Mouse (Mus musculus) forebrain, embryonic 11.5 days (tissue): ENCODE results near the gene Coro6. TPM values are rescaled to one million over a fixed set of nuclear protein-coding genes. Genes with fewer than 3 reads are reported as not detected.

Experiments used
- ATAC-seq: fragments of 200-750 bp; cut with Nextera tagmentation; replicated peaks from 2 replicates; pipeline ENCODE4 v1.8.0; 2017; ENCODE audit warnings: moderate TSS enrichment; ENCODE audit not compliant: low FRiP score
- DNase-seq: peaks from one replicate; pipeline ENCODE4 v3.0.0-alpha.2; 2017; ENCODE audit warnings: low spot score
- H3K27ac ChIP-seq: fragments of 300-500 bp; sonication (generic); 2 replicates; pipeline ENCODE4 v1.5.1; 2014; ENCODE audit warnings: low read depth, low read length
- H3K27me3 ChIP-seq: fragments of 300-500 bp; sonication (generic); 2 replicates; pipeline ENCODE4 v1.6.1; 2014; ENCODE audit warnings: mild to moderate bottlenecking, low read length, mixed read lengths; ENCODE audit not compliant: control insufficient read depth, insufficient read depth
- H3K36me3 ChIP-seq: fragments of 300-500 bp; sonication (generic); 2 replicates; pipeline ENCODE4 v1.6.1; 2014; ENCODE audit warnings: mild to moderate bottlenecking, low read length, moderate library complexity, mixed read lengths; ENCODE audit not compliant: control insufficient read depth, insufficient read depth
- H3K4me1 ChIP-seq: fragments of 300-500 bp; sonication (generic); replicated peaks from 2 replicates; pipeline ENCODE4 v1.6.1; 2014; ENCODE audit warnings: low read length, mixed read lengths; ENCODE audit not compliant: control insufficient read depth, insufficient read depth
- H3K4me2 ChIP-seq: fragments of 300-500 bp; sonication (generic); 2 replicates; pipeline ENCODE4 v1.6.1; 2014; ENCODE audit warnings: low read depth, mild to moderate bottlenecking, low read length, moderate library complexity, mixed read lengths; ENCODE audit not compliant: severe bottlenecking
- H3K4me3 ChIP-seq: fragments of 300-500 bp; sonication (generic); 2 replicates; pipeline ENCODE4 v1.5.1; 2014; ENCODE audit warnings: low read depth, low read length
- H3K9ac ChIP-seq: fragments of 300-500 bp; sonication (generic); 2 replicates; pipeline ENCODE4 v1.6.1; 2014; ENCODE audit warnings: low read length
- H3K9me3 ChIP-seq: fragments of 300-500 bp; sonication (generic); 2 replicates; pipeline ENCODE4 v1.6.1; 2016; ENCODE audit warnings: low read length, mixed read lengths; ENCODE audit not compliant: control insufficient read depth
- WGBS: fragments of 180-500 bp; shearing (Covaris S2); extraction: QIAGEN DNeasy Blood & Tissue Kit; methylation state at CpG from one replicate; pipeline ENCODE4 v1.1.7; 2014; 5-methylcytosine and 5-hydroxymethylcytosine counted together
- polyA plus RNA-seq: library from polyadenylated mRNA; unstranded; fragments of >200 nt; fragmentation: Nextera tagmentation; extraction: Ambion mirVana; gene quantifications from 2 replicates; pipeline ENCODE4 v1.2.1, GENCODE M21; 2014

The Coro6 gene
- polyA plus RNA-seq, 1 experiment from 2014 or later, result 0.08 TPM

DNA sequence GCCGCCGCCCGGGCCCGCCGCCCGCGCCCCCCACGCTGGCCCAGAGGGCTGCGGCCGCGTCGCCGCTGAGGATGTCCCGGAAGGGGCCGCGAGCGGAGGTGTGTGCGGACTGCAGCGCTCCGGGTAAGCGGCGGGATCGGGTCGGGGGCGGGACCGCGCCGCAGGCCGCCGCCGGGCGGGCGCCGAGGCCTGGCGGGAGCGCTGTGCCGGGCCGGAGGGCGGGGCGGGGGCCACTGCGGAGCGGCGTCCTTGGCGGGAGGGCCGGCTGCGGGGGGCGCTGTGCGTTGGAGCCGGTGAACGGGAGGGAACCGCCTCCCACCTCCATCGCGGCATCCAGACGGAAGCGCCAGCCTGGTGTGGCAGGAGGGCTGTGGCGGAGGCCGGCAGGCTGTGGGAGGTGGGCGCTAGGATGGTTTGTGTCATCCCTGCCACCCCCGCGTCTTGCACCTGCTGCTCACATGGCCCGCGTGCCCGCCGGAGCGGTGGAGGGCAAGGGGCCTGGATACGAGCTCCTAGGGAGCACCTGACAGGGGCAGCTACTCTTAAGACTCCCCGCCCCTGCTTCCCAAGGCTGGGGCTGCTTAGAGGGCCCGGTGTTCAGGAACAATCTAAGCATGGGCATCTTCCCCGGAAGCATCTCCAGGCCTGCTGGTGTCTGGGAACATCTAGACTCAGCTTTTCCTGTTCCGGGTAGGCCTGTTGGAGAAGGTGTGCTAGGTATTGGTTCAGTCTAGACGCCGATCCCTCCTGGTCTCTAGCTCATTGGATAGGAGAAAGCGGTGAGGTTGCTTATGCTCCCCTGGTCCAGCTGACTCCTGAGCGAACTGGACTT, 31.5 kb downstream of the Coro6 start, which contains the start of gene Git1:
Gene Git1, plus strand, starts transcription at position 51 of the 832 bp plus-strand sequence.
- WGBS, result 1% methylated on average over 36 of the region's 74 CpGs
- H3K27ac ChIP-seq, result peak within 1 kb of the TSS; percentile 70
- peak; percentile 80 for DNase-seq
- H3K4me2 ChIP-seq, result peak within 1 kb of the TSS; percentile 90
- peaks cover 48% of the 10 kb centered on the region for H3K4me1 ChIP-seq
- no peaks in the 10 kb centered on the region for H3K9me3 ChIP-seq
- H3K9ac ChIP-seq, result peak within 1 kb of the TSS; percentile 93
- no peak for ATAC-seq
- H3K4me3 ChIP-seq, result peak within 1 kb of the TSS; percentile 95
- no peaks in the 10 kb centered on the region for H3K36me3 ChIP-seq
- H3K27me3 ChIP-seq, result no peaks in the 10 kb centered on the region

DNA sequence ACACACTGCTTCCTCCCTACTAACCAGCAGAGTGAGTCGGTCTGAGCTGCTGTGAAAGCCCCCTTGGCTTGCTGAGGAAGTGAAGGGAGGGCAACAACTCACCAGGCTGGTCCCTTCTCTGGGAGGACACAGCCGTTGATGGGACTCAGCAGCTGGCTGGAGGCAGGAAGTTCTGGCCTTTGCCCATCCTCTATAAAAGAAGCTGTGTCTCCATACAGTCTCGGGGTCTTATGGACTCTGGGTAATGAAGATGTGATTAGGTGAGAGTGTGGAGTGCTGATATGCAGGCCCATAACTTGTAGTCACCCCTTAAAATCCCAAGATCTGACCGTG, 32.1 kb downstream of the Coro6 start:
- 32% methylated on average over 4 of the region's 4 CpGs for WGBS
- H3K27ac ChIP-seq, result no peak overlapping the region

DNA sequence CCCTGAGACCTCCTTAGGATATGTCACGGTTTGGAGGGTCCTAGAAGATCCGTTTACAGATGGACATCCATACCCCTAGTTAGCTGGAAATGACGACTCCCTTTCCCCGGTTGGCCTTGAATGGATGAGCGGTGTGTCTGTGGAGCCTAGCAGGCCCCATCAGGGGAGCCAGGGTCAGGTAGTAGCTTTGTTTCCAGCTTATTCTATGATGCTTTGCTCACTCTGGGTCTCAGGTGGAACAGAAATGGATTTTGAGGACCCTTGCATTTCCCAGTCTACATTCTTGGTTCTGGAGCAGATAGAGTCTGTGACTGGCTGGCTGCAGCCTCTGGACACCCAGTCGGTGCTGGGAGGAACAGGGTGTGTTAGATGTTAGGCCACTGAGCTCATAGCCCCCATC, 32.6 kb downstream of the Coro6 start:
- peak overlapping the region; percentile 90 for H3K4me2 ChIP-seq
- no peak overlapping the region for H3K27ac ChIP-seq
- H3K4me1 ChIP-seq, result peaks cover 48% of the 10 kb centered on the region
- peak overlapping the region; percentile 95; the same call in 1 of the 2 replicates for H3K4me3 ChIP-seq
- 81% methylated on average over 6 of the region's 6 CpGs for WGBS
- H3K27me3 ChIP-seq, result no peaks in the 10 kb centered on the region
- H3K9me3 ChIP-seq, result no peaks in the 10 kb centered on the region
- DNase-seq, result no peak
- H3K9ac ChIP-seq, result peak overlapping the region; percentile 27
- no peaks in the 10 kb centered on the region for H3K36me3 ChIP-seq
- no peak for ATAC-seq

More for the DNA sequence above, 32.1 kb downstream of the Coro6 start:
- no peaks in the 10 kb centered on the region for H3K9me3 ChIP-seq
- ATAC-seq (no peak), DNase-seq (no peak)
- peak overlapping the region; percentile 95 for H3K4me3 ChIP-seq
- peak overlapping the region; percentile 90 for H3K4me2 ChIP-seq
- H3K9ac ChIP-seq, result peak overlapping the region; percentile 93
- H3K4me1 ChIP-seq, result peaks cover 48% of the 10 kb centered on the region
- H3K36me3 ChIP-seq, result no peaks in the 10 kb centered on the region
- no peaks in the 10 kb centered on the region for H3K27me3 ChIP-seq

DNA sequence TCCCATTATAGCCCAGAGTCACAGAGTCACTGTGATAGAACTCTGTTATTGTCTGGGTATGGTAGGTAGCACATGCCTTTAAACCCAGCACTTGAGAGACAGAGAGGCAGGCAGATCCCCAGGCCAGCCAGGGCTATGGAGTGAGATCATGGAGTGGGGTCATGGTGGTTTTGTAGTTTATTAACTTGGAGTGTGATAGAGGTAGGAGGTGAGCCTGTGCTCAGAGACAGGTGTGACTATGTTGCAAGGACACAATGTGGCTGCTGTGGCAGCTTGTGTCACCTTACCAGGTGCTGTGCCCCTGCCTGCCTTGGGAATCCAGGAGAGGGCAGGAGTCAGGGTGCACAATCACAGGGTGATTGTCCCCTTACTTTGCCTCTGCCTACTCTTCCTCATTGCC, 33.3 kb downstream of the Coro6 start:
- H3K27ac ChIP-seq, result no peak overlapping the region
- H3K4me3 ChIP-seq, result no peak overlapping the region
- H3K9me3 ChIP-seq, result no peaks in the 10 kb centered on the region
- H3K4me1 ChIP-seq, result peaks cover 45% of the 10 kb centered on the region
- ATAC-seq (no peak), DNase-seq (no peak)
- H3K9ac ChIP-seq, result no peak overlapping the region
- H3K27me3 ChIP-seq, result no peaks in the 10 kb centered on the region
- H3K4me2 ChIP-seq, result no peak overlapping the region
- H3K36me3 ChIP-seq, result no peaks in the 10 kb centered on the region

DNA sequence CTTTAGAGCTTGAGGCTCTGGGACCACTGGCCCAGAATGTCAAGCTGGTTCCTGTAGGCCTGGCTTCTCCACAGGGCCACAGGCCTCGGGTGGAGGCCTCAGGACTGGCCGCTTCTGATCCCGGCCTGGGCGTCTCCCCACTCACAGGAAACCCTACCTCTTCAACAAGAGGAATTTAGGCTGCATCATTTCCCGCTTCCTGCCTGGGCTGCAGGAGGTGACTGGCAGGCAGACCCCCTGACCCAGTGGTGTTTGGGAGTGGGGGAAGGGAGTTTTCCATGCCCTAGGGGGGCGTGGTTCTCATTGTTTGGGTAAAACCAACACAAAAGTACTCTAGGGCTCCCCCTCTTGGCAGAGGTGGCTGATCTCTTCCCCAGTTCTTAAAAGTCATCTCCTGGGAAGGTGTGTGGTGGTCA, 35.1 kb downstream of the Coro6 start:
- Histone ChIP-seq H3K9me3 (no peaks in the 10 kb centered on the region), H3K27me3 (no peaks in the 10 kb centered on the region), H3K4me1 (peaks cover 32% of the 10 kb centered on the region), H3K4me3 (no peak overlapping the region), H3K36me3 (no peaks in the 10 kb centered on the region), H3K9ac (no peak overlapping the region), H3K27ac (peak overlapping the region; percentile 31; the same call in 1 of the 2 replicates), H3K4me2 (0 out of 2 replicates have a peak overlapping the region, but pooled peaks have one; percentile 8)
- 22% methylated on average over 6 of the region's 6 CpGs for WGBS
- ATAC-seq (no peak), DNase-seq (peak; percentile 77)

DNA sequence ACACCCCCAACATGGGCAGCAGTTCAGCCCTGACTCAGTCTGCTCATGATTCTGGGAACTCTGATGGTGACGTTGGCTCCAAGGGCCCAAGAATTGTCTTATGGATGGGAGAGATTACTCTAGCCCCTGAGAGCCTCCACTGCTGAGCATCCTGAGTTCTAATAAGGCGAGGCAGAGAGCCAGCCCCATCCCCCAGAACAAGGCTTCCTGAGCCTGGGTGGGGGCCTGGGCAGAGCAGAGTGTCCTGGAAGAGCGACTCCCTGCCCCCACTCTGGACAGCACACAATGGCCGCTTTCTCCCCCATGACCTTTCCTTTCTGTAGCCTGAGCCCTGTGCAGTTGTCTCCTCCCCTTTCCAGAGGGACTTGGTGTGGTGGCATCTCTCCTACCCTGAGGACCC, 35.6 kb downstream of the Coro6 start:
- Histone ChIP-seq H3K27me3 (no peaks in the 10 kb centered on the region), H3K4me3 (no peak overlapping the region), H3K9ac (peak overlapping the region; percentile 29), H3K4me2 (no peak overlapping the region), H3K4me1 (peaks cover 31% of the 10 kb centered on the region), H3K27ac (no peak overlapping the region; the same call in 1 of the 2 replicates), H3K9me3 (no peaks in the 10 kb centered on the region), H3K36me3 (no peaks in the 10 kb centered on the region)
- ATAC-seq (no peak), DNase-seq (no peak)
- WGBS, result 28% methylated on average over 4 of the region's 4 CpGs

DNA sequence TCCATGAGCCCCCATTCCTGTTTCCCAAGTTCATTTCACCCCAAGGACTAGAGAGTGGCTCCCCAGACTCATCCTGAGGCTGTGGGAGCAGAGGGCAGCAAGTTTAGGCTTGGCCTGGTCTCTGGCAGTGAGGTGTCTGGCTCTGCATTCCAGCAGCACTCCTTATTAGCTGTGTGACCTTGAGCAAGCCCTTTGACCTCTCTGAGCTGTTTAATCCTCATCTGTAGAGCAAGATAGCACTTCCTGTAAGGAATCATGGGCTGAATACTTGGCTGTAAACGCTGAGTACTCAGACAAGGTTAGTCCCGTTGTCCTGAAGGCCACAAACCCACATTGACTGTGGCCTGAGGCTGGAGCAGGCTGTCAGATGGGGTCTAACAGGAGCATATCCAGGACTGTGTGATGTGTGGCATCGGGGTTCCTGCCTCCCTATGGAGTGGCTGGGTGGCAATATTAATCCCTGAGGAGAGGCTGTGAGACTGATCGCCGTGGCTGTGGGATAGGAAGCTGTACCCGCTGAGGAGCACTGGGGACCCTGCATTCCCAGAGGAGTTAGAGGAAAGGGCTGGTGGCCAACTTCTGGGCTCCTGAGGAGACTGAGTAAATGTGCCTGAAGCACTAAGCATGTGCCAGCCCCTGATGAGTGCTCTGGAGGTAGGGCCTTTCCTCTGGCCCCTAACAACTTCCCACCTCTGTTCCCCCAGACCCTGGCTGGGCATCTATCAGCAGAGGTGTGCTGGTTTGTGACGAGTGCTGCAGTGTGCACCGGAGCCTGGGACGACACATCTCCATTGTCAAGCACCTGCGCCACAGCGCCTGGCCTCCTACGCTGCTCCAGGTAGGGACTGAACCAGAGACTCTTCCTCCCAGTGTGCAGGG, 36.3 kb downstream of the Coro6 start:
- 0 out of 2 replicates have a peak overlapping the region, but pooled peaks have one; percentile 8 for H3K27ac ChIP-seq
- WGBS, result 75% methylated on average over 12 of the region's 12 CpGs
- H3K9me3 ChIP-seq, result no peaks in the 10 kb centered on the region
- H3K36me3 ChIP-seq, result no peaks in the 10 kb centered on the region
- H3K4me2 ChIP-seq, result no peak overlapping the region
- ATAC-seq (no peak), DNase-seq (no peak)
- peaks cover 31% of the 10 kb centered on the region for H3K4me1 ChIP-seq
- H3K4me3 ChIP-seq, result no peak overlapping the region
- peak overlapping the region; percentile 29 for H3K9ac ChIP-seq
- no peaks in the 10 kb centered on the region for H3K27me3 ChIP-seq

DNA sequence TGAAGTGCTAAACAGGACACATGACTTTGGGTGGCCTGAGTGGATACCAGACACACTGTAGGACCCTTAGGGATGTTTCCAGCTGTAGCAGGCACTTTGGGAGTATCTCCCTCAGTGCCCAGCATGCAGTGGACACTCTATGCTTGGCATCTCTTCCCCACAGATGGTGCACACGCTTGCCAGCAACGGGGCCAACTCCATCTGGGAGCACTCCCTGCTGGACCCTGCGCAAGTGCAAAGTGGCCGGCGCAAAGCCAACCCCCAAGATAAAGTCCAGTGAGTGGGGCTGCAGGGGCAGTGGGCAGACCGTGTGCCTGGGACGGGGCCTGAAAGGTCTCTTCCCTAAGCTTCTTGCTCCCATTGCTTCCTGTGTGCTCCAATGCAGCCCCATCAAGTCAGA, 37.1 kb downstream of the Coro6 start:
- peaks cover 28% of the 10 kb centered on the region for H3K4me1 ChIP-seq
- no peak for DNase-seq
- H3K4me2 ChIP-seq, result no peak overlapping the region
- no peak overlapping the region for H3K4me3 ChIP-seq
- H3K27me3 ChIP-seq, result no peaks in the 10 kb centered on the region
- H3K36me3 ChIP-seq, result no peaks in the 10 kb centered on the region; the same call in 1 of the 2 replicates
- H3K9me3 ChIP-seq, result no peaks in the 10 kb centered on the region
- H3K9ac ChIP-seq, result no peak overlapping the region
- H3K27ac ChIP-seq, result no peak overlapping the region
- ATAC-seq, result no peak
- WGBS, result 90% methylated on average over 7 of the region's 7 CpGs
